Mouse (Mus musculus) liver, embryonic 12.5 days (tissue): Measurements from ENCODE around the gene Srpr. TPM values are rescaled to one million over a fixed set of nuclear protein-coding genes. Genes with fewer than 3 reads are reported as not detected.

ENCODE experiments used
- ATAC-seq: fragments of 200-750 bp; cut with Nextera tagmentation; 2 replicates; pipeline ENCODE4 v1.8.0; 2017; ENCODE audit warnings: moderate number of reproducible peaks, mild to moderate bottlenecking, moderate library complexity
- H3K27ac ChIP-seq: fragments of 300-500 bp; sonication (generic); 2 replicates; pipeline ENCODE4 v1.5.1; 2016; ENCODE audit warnings: mild to moderate bottlenecking
- H3K27me3 ChIP-seq: fragments of 300-500 bp; sonication (generic); replicated peaks from 2 replicates; pipeline ENCODE4 v1.6.1; 2016; ENCODE audit warnings: mild to moderate bottlenecking, moderate library complexity
- H3K36me3 ChIP-seq: fragments of 300-500 bp; sonication (generic); 2 replicates; pipeline ENCODE4 v1.6.1; 2016; ENCODE audit warnings: mild to moderate bottlenecking, moderate library complexity
- H3K4me1 ChIP-seq: fragments of 300-500 bp; sonication (generic); 2 replicates; pipeline ENCODE4 v1.6.1; 2016
- H3K4me2 ChIP-seq: fragments of 300-500 bp; sonication (generic); 2 replicates; pipeline ENCODE4 v1.6.1; 2016; ENCODE audit warnings: mild to moderate bottlenecking, moderate library complexity
- H3K4me3 ChIP-seq: fragments of 300-500 bp; sonication (generic); 2 replicates; pipeline ENCODE4 v1.5.1; 2016; ENCODE audit warnings: mild to moderate bottlenecking, moderate library complexity
- H3K9ac ChIP-seq: fragments of 300-500 bp; sonication (generic); 2 replicates; pipeline ENCODE4 v1.6.1; 2016; ENCODE audit warnings: mild to moderate bottlenecking, moderate library complexity
- H3K9me3 ChIP-seq: fragments of 300-500 bp; sonication (generic); replicated peaks from 2 replicates; pipeline ENCODE4 v1.6.1; 2016; ENCODE audit warnings: mild to moderate bottlenecking, moderate library complexity
- WGBS: fragments of 180-500 bp; shearing (Covaris S2); methylation state at CpG from one replicate; pipeline ENCODE4 v1.1.7; 2016; ENCODE audit not compliant: insufficient replicate concordance; 5-methylcytosine and 5-hydroxymethylcytosine counted together
- polyA plus RNA-seq: library from polyadenylated mRNA; unstranded; fragments of >200 nt; fragmentation: Nextera tagmentation; extraction: Ambion mirVana; gene quantifications from 2 replicates; pipeline ENCODE4 v1.2.1, GENCODE M21; 2016

Srpr gene
- polyA plus RNA-seq, 1 experiment from 2014 or later = 70.8 TPM

DNA sequence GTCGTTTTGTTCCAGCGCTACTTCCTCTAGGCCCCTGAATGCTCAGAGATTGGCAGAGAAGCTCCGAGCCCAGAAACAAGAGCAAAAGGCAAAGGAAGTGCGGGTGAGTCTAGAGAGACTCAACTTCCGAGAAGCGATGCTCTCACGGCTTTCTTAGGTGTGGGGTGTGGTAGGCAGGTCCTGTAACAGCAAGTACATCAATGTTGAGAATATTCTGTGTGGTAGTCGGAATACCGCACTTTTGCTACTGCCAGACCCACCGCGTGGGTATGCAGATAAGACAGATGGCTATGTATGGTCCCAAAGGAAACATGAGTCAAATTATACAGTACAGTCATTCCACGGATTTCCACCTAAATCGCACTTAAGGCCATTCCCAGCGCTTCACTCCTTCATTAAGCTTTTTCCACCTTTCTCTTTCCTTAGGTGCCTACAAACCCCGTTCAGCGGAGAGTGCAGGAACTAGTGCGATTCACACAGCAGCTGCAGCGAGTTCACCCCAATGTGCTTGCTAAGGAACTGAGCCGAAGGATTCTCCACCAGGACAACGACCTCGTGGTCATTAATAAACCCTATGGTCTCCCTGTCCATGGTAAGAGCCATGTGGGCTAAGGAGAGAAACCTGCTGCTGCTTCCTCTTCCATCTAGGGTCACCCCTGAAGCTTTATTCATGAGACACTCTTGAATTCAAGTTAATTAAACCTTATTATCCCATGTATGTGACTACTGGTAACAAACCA is 68.2 kb downstream of the Srpr start:
- Histone ChIP-seq H3K36me3 (peaks cover 35% of the 10 kb centered on the region), H3K9me3 (no peaks in the 10 kb centered on the region), H3K4me2 (peak overlapping the region; percentile 77), H3K4me3 (peak overlapping the region; percentile 77), H3K4me1 (peaks cover 62% of the 10 kb centered on the region), H3K27me3 (no peaks in the 10 kb centered on the region), H3K27ac (peak overlapping the region; percentile 71), H3K9ac (peak overlapping the region; percentile 88)
- WGBS = 1% methylated on average over 21 of the region's 21 CpGs
- ATAC-seq = peak; percentile 64

DNA sequence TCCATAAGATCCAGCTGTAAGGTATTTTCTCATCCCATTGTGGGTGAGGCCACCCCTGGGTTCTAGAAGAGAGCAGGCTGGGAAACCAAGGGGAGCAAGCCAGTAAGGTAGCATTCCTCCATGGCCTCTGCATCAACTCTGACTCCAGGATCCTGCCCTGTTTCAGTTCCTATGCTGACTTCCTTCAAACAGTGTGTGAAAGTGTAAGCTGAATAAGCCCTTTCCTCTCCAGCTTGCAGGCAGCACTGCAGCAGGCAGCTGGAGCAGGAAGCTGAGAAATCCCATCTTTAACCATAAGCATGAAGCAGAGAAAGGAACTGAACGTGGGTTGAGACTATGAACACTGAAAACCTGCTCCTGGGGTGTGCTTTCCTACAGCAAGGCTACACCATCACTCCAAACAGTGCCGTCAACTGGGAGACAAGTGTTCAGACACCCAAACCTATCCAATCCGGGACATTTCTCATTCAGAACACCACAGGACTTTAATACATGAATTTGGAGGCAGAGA is 77.9 kb downstream of the Srpr start:
- no peak overlapping the region for H3K4me2 ChIP-seq
- no peaks in the 10 kb centered on the region for H3K27me3 ChIP-seq
- H3K9ac ChIP-seq = no peak overlapping the region
- no peak for ATAC-seq
- no peak overlapping the region for H3K27ac ChIP-seq
- peaks cover 51% of the 10 kb centered on the region for H3K36me3 ChIP-seq
- 66% methylated on average over 3 of the region's 3 CpGs for WGBS
- H3K9me3 ChIP-seq = no peaks in the 10 kb centered on the region
- H3K4me1 ChIP-seq = no peaks in the 10 kb centered on the region
- no peak overlapping the region for H3K4me3 ChIP-seq

DNA sequence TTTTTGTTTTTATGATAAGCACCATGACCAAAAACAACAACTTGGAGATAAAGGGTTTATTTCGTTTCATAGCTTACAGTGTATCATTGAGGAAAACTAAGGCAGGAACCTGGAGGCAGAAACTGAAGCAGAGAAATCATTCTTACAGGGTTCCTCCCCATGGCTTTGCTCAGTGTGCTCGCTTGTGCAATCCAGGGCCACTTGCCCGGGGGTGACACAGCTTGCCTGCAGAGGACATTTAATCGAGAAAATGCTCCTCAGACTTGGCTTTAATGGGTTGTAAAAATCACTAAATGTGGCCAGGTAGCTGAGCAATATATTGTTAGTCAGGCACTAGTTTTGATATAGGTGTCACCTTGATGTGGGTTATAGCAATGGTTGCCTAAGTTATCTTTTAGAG is 78.5 kb downstream of the Srpr start:
- Histone ChIP-seq H3K4me1 (no peaks in the 10 kb centered on the region), H3K4me2 (no peak overlapping the region), H3K27me3 (no peaks in the 10 kb centered on the region), H3K9ac (no peak overlapping the region), H3K4me3 (no peak overlapping the region), H3K27ac (no peak overlapping the region), H3K36me3 (peaks cover 45% of the 10 kb centered on the region), H3K9me3 (no peaks in the 10 kb centered on the region)
- 72% methylated on average over 4 of the region's 4 CpGs for WGBS
- ATAC-seq = no peak

DNA sequence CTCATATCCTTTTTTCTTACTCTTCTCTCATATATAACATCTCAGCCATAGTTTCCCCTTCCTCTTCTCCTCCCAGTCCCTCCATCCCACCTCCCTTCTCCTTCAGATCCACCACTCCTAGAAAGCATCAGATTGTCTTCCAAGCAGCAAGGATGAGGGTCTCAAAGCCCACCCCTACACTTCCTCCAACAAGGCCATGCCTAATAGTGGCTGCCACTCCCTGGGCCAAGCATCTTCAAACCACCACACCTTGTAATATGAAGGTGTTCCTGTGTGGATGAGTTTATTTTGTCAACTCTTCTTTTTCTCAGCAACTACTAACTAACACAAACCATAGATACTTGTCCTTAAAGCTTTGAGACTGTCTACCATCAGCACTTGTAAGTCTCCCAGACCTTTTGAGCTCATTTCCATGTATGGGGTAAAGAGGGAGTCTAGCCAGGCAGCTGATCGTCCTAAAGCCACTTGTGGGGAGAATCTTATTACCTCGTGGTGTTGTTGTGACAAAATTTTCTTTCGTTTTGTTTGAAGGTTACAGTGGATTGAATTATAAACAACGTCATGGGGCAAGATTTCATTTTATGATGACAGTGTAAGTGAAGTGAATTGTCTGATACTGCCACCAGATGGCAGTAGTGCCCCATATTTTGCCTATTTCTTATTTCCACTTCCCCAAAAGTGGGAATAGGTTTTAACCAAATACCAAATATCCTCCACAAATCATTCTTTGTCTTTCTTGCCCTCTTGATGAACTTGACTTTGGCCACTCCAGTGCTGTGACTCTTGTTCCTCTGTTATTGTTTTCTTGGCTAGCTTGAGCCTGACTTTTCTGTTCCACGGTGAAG is 82.3 kb downstream of the Srpr start:
- no peaks in the 10 kb centered on the region for H3K27me3 ChIP-seq
- 23% methylated on average over 5 of the region's 5 CpGs for WGBS
- no peak overlapping the region for H3K4me3 ChIP-seq
- peaks cover 9% of the 10 kb centered on the region for H3K36me3 ChIP-seq
- H3K9me3 ChIP-seq = no peaks in the 10 kb centered on the region
- H3K27ac ChIP-seq = no peak overlapping the region
- no peak for ATAC-seq
- no peak overlapping the region for H3K4me2 ChIP-seq
- H3K4me1 ChIP-seq = no peaks in the 10 kb centered on the region
- no peak overlapping the region for H3K9ac ChIP-seq

DNA sequence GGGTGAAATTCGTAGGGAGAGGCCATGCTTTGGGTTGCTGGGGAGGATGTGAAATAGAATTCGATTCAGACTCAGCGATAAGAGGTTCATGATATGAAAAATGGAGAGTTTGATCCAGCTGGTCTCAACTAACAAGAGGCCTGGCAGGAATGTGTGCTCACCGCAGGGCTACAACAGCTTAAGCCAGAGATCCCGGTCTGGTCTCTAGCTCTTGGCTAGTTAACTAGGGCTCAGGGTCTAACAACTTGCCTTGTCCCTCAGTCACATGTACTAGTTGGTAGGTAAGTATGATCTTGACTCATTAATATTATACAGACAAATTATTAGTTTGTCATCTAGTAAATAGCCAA is 82.9 kb downstream of the Srpr start:
- Histone ChIP-seq H3K4me3 (no peak overlapping the region), H3K36me3 (peaks cover 3% of the 10 kb centered on the region), H3K9ac (no peak overlapping the region), H3K4me2 (no peak overlapping the region), H3K27me3 (no peaks in the 10 kb centered on the region), H3K4me1 (no peaks in the 10 kb centered on the region), H3K9me3 (no peaks in the 10 kb centered on the region), H3K27ac (no peak overlapping the region)
- WGBS = 70% methylated on average over 5 of the region's 5 CpGs
- ATAC-seq = no peak

DNA sequence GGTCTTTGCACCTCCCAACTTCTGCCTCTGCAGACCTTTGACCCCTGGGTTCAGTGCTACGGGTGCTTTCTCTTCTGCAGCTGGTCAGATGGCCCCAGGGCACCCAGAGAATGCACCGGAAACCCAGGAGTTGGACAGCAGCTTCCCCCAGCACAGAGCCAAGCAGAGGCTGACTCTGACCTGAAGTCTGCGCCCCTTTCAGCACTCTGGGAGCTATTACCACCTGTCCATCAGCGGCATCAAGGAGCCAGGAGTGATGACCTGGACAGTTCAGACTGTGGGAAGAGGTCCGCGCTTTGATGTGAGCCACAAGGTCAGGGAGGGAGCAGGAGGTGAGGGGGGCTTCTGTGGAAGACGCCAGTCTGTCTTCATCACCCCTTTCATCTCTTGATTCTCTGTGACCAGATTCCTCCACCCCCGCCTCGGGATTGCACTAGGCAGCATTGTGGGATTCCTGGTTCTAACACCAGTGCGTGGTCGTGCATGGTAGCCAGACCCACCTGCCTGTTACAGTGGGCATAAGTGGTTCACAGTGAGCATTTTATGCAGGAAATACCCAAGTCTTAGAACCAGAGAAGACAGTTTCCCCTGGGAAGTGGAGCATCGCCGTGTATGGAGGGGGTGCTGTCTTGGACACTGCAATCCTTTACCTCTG is 83.6 kb downstream of the Srpr start:
- no peak overlapping the region for H3K27ac ChIP-seq
- no peak overlapping the region for H3K4me2 ChIP-seq
- no peak overlapping the region for H3K4me3 ChIP-seq
- no peaks in the 10 kb centered on the region for H3K36me3 ChIP-seq
- no peak for ATAC-seq
- 72% methylated on average over 13 of the region's 13 CpGs for whole genome bisulfite sequencing
- H3K9me3 ChIP-seq = no peaks in the 10 kb centered on the region
- no peaks in the 10 kb centered on the region; the same call in 1 of the 2 replicates for H3K27me3 ChIP-seq
- H3K4me1 ChIP-seq = no peaks in the 10 kb centered on the region
- no peak overlapping the region for H3K9ac ChIP-seq

DNA sequence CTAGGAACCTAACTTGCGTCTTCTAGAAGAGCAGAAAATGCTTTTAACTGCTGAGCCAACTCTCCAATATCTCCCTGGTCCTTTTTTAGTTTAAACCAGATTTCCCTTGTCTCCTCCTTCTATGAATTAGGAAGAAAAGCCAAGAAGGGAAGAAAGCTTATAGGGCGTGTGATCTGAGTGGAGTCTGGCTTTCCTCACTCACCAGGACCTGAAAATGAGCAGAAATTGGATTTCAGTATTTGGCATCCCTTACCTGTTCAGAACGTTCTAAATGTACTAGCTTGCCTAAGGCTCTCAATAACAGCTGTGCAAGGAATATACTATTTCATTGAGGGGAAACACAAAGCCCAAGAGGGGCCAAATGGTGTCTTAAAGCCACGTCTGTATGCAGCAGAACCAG is 84.4 kb downstream of the Srpr start:
- H3K27ac ChIP-seq = no peak overlapping the region
- no peaks in the 10 kb centered on the region for H3K4me1 ChIP-seq
- WGBS = 63% methylated on average over 4 of the region's 4 CpGs
- no peak overlapping the region for H3K4me2 ChIP-seq
- H3K36me3 ChIP-seq = no peaks in the 10 kb centered on the region
- ATAC-seq = no peak
- no peak overlapping the region for H3K9ac ChIP-seq
- no peaks in the 10 kb centered on the region; the same call in 1 of the 2 replicates for H3K27me3 ChIP-seq
- no peaks in the 10 kb centered on the region for H3K9me3 ChIP-seq
- H3K4me3 ChIP-seq = no peak overlapping the region

DNA sequence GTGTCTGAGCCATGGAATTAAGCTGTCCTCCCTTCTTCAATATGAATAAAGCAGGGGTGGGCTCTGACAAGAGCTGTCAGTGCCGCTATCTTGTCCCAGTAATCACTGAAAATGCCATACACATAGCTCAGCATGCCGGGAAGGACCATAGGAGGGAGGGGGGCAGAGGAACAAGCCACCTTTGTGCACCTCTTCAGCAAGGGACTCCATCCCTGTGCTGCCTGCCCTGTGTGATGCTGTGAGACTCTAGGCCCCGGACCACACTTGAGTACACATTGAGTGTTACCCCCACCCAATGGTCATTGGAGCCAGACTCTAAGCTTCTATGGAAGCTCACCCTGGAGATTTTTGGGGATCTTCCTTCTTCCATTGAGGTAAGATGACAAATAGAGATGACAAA is 86.4 kb downstream of the Srpr start:
- no peaks in the 10 kb centered on the region for H3K36me3 ChIP-seq
- ATAC-seq = no peak
- WGBS = 66% methylated on average over 3 of the region's 3 CpGs

DNA sequence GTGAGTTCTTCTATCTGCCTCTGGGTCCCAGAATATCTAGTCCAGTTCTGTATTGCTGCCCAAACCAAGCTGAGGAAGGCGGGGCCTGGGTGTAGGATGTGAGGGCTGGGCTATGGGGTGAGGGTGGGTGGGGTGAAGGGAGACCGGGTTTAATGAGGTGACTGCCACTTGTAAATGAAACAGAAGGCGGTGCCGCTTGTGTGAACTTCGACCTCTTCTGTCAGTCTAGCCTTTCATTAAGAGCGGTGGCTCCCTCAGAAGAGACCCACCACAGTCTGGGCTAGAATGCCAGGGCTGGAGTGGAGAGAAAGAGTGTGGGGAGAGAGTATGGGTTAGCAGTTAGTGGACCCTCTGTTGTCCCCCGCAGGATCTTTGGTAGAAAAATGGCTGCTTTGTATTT is 90.0 kb downstream of the Srpr start:
- Histone ChIP-seq H3K9ac (no peak overlapping the region), H3K4me2 (no peak overlapping the region), H3K36me3 (no peaks in the 10 kb centered on the region), H3K9me3 (no peaks in the 10 kb centered on the region), H3K27me3 (no peaks in the 10 kb centered on the region; the same call in 1 of the 2 replicates), H3K4me3 (no peak overlapping the region), H3K4me1 (peaks cover 4% of the 10 kb centered on the region; the same call in 1 of the 2 replicates), H3K27ac (no peak overlapping the region)
- WGBS = 46% methylated on average over 7 of the region's 7 CpGs
- ATAC-seq = no peak

More for the DNA sequence above, 86.4 kb downstream of the Srpr start:
- H3K27ac ChIP-seq = no peak overlapping the region
- H3K9ac ChIP-seq = no peak overlapping the region
- H3K4me3 ChIP-seq = no peak overlapping the region
- no peaks in the 10 kb centered on the region; the same call in 1 of the 2 replicates for H3K27me3 ChIP-seq
- H3K9me3 ChIP-seq = no peaks in the 10 kb centered on the region
- peaks cover 4% of the 10 kb centered on the region; the same call in 1 of the 2 replicates for H3K4me1 ChIP-seq
- H3K4me2 ChIP-seq = no peak overlapping the region

DNA sequence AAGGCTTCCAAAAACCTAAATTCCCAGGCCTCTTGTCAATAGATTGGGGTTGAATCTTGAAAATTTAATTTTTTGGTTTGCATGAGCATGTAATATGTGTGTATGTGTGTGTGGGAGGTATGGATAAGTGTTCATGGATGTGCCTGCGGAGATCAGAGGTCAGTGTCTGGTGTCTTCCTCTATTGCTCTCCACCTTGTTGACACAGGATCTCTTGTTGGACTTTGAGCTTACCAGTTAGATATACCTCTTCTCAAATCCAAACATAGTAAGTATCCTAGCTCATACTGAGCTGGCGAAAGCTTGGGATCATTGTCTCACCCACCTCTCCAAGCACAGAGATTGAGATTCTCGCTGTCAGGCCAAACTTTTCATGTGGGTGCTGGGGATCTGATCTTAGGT is 90.4 kb downstream of the Srpr start:
- 73% methylated on average over 3 of the region's 3 CpGs for WGBS
- Histone ChIP-seq H3K27me3 (no peaks in the 10 kb centered on the region; the same call in 1 of the 2 replicates), H3K4me2 (no peak overlapping the region), H3K9ac (no peak overlapping the region), H3K27ac (no peak overlapping the region), H3K9me3 (no peaks in the 10 kb centered on the region), H3K36me3 (no peaks in the 10 kb centered on the region), H3K4me3 (no peak overlapping the region), H3K4me1 (peaks cover 4% of the 10 kb centered on the region; the same call in 1 of the 2 replicates)
- ATAC-seq = no peak

DNA sequence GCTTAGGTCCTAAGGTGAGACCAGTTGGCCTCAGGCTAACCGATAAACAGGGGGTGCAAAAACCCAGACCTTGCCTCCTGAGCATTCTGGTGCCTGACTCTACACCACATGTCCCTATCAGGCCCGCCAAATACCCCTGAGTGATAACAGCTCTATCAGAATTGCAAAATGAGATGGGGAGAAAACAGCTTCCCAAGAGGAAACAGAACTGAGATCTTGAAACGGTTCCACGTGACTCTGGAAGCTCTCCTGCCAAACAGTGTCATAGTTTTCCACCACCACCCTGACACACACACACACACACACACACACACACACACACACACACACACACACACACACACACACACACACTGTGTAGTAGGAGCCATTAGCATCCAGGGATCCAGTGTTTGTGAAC is 90.9 kb downstream of the Srpr start:
- Histone ChIP-seq H3K4me2 (no peak overlapping the region), H3K4me1 (peaks cover 4% of the 10 kb centered on the region; the same call in 1 of the 2 replicates), H3K27me3 (no peaks in the 10 kb centered on the region; the same call in 1 of the 2 replicates), H3K9me3 (no peaks in the 10 kb centered on the region), H3K4me3 (no peak overlapping the region), H3K27ac (no peak overlapping the region), H3K9ac (no peak overlapping the region), H3K36me3 (no peaks in the 10 kb centered on the region)
- no peak for ATAC-seq
- WGBS = 30% methylated on average over 4 of the region's 4 CpGs

DNA sequence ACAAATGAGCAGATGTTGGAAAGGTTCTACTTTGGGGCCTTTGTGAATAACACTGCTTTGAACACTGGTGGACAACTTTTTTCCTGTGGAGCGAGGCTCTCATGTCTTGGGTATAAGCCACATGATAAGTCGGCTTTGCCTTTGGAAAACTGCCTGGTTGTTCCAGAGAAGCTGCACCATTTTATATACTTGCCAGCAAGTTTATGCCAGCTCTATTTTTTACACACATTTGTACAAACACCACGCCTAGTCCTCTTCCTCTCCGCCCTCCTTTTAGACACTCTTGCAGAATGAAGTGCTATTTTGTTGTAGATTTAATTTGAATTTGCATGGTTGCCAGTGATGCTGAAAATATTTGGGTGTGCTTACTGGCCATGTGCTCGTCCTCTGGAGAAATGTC is 93.5 kb downstream of the Srpr start:
- Histone ChIP-seq H3K4me3 (no peak overlapping the region), H3K27ac (no peak overlapping the region), H3K27me3 (no peaks in the 10 kb centered on the region; the same call in 1 of the 2 replicates), H3K4me1 (peaks cover 4% of the 10 kb centered on the region; the same call in 1 of the 2 replicates), H3K9ac (no peak overlapping the region), H3K4me2 (no peak overlapping the region), H3K9me3 (no peaks in the 10 kb centered on the region), H3K36me3 (no peaks in the 10 kb centered on the region)
- ATAC-seq = no peak
- WGBS = 71% methylated on average over 5 of the region's 5 CpGs
